ENCODE assay signal across 24 mouse cellular contexts in the genomic region with DNA sequence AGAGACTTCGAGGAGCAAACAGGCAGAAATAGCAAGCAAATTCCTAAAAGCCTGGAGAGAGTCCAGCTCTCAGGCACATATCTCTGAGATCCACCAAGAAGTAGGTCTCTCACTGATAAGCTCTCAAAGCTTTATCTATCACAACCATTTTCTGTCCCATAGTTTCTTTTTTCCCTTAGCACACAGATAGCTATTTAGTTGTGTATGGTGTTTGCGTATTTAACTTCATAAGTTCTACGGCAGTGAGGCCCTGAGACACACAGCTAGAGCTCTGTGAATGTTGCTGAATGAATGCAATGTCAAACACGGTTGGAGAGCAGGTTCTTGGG.
DNase-seq lines count a peak whose midpoint lies in the region; ATAC-seq and TF ChIP-seq lines count a peak whose summit lies in the region.
"Had no signal": no experiment of that assay in that cellular context is flagged by ENCODE, and none has a peak within 500 bp of the region (broad histone marks: within the 10 kb centered on the region; RNA-seq: fewer than 3 reads in every experiment).

No protein-coding gene starts in this region.

- no peaks in the 10 kb centered on the region for H3K27me3 ChIP-seq in heart, embryonic 16.5 days (ENCODE audit: control insufficient read depth, insufficient read depth, low read length)
- no peaks in the 10 kb centered on the region for H3K27me3 ChIP-seq in heart, adult 2 months (ENCODE audit: control insufficient read depth, insufficient read depth, low read length)
- H3K27me3 ChIP-seq in liver, embryonic 14.5 days (ENCODE audit: control insufficient read depth, insufficient read depth, low read length): no peaks in the 10 kb centered on the region
- H3K27me3 ChIP-seq in stomach, postnatal 0 days (ENCODE audit: control insufficient read depth, insufficient read depth, low read length): no peaks in the 10 kb centered on the region
- H3K27me3 ChIP-seq: embryonic facial prominence, embryonic 15.5 days; hindbrain, embryonic 15.5 days; kidney, embryonic 15.5 days; neural tube, embryonic 15.5 days; Patski had no signal

- TF ChIP-seq EP300 in heart, adult 2 months (IDR thresholded peaks at IDR 0.05; ENCODE audit: insufficient read depth, low read depth, low read length): no peak
- peak; percentile 91 for TF ChIP-seq EP300 in liver, embryonic 14.5 days (IDR thresholded peaks at IDR 0.05; ENCODE audit: low read depth)
- TF ChIP-seq EP300 in stomach, postnatal 0 days (optimal IDR thresholded peaks at IDR 0.05): no peak

- no peak overlapping the region for H3K9ac ChIP-seq in heart, embryonic 16.5 days (ENCODE audit: low read length)
- no peak overlapping the region for H3K9ac ChIP-seq in heart, adult 2 months (ENCODE audit: low read depth, low read length)
- H3K9ac ChIP-seq in liver, embryonic 14.5 days (replicated peaks): peak overlapping the region; percentile 40
- H3K9ac ChIP-seq in stomach, postnatal 0 days (ENCODE audit: low read length): no peak overlapping the region
- H3K9ac ChIP-seq: embryonic facial prominence, embryonic 15.5 days; hindbrain, embryonic 15.5 days; kidney, embryonic 15.5 days; neural tube, embryonic 15.5 days had no signal

- no peak for TF ChIP-seq CTCF in heart, adult 2 months (IDR thresholded peaks at IDR 0.05)
- TF ChIP-seq CTCF in liver, embryonic 14.5 days (IDR thresholded peaks at IDR 0.05; ENCODE audit: low read depth): no peak
- TF ChIP-seq CTCF in stomach, postnatal 0 days (IDR thresholded peaks at IDR 0.05; ENCODE audit: low read depth): no peak

- H3K27ac ChIP-seq in heart, embryonic 16.5 days (ENCODE audit: low read length): peak overlapping the region; percentile 61; the same call in 1 of the 2 replicates
- no peak overlapping the region for H3K27ac ChIP-seq in heart, adult 2 months
- H3K27ac ChIP-seq in liver, embryonic 14.5 days: peak overlapping the region; percentile 19
- 0 out of 2 replicates have a peak overlapping the region, but pooled peaks have one; percentile 13 for H3K27ac ChIP-seq in stomach, postnatal 0 days (replicated peaks)
- H3K27ac ChIP-seq: embryonic facial prominence, embryonic 15.5 days; hindbrain, embryonic 15.5 days; kidney, embryonic 15.5 days; limb, embryonic 10.5 days; neural tube, embryonic 15.5 days had no signal

- DNase-seq in heart, adult 2 months: no peak
- DNase-seq in c-Kit-positive CD71-positive TER-119-positive erythroid progenitor cells, embryonic 14.5 days (ENCODE audit: low spot score): peak; percentile 65
- peak in 2 of 3 experiments; percentile 22 to 61 for DNase-seq in liver, embryonic 14.5 days (ENCODE audit: low read depth in 3 of 3, low spot score in 3 of 3)
- no peak for DNase-seq in stomach, postnatal 0 days (ENCODE audit: low spot score)
- DNase-seq in gastrocnemius, postnatal 10 days: no peak
- DNase-seq in layer of hippocampus, adult 9-10 months (ENCODE audit: low spot score): no peak
- DNase-seq: adrenal gland, postnatal 25 days; cerebellum, postnatal 10 days; heart, adult 11 months; heart, postnatal 14 days; layer of hippocampus, postnatal 36 days; right cerebral cortex, postnatal 25 days; thymus, postnatal 25 days had no signal

- ATAC-seq in heart, embryonic 16.5 days (replicated peaks; ENCODE audit: extremely low read depth, insufficient read depth, low FRiP score): no peak
- ATAC-seq in liver, embryonic 14.5 days (ENCODE audit: insufficient read depth): peak; percentile 84
- ATAC-seq in stomach, postnatal 0 days (ENCODE audit: low FRiP score, low TSS enrichment): no peak
- ATAC-seq: activated CD4-positive, CD25-positive, alpha-beta regulatory T cell, adult 4 months; forebrain, embryonic 14.5 days; intestine, embryonic 16.5 days; Patski had no signal

- 57% methylated on average over 4 of the region's 4 CpGs for WGBS in heart, embryonic 16.5 days
- 65% methylated on average over 4 of the region's 4 CpGs for WGBS in heart, adult 2 months
- WGBS in liver, embryonic 14.5 days (ENCODE audit: insufficient replicate concordance): 16% methylated on average over 4 of the region's 4 CpGs
- WGBS in stomach, postnatal 0 days: 65% methylated on average over 4 of the region's 4 CpGs

- H3K4me2 ChIP-seq in heart, embryonic 16.5 days (ENCODE audit: low read depth, low read length): no peak overlapping the region
- peak overlapping the region; percentile 57 for H3K4me2 ChIP-seq in liver, embryonic 14.5 days (ENCODE audit: low read depth)
- no peak overlapping the region for H3K4me2 ChIP-seq in stomach, postnatal 0 days (replicated peaks; ENCODE audit: low read depth)
- H3K4me2 ChIP-seq: embryonic facial prominence, embryonic 15.5 days; hindbrain, embryonic 15.5 days; kidney, embryonic 15.5 days; midbrain, embryonic 11.5 days; neural tube, embryonic 15.5 days had no signal

- no peaks in the 10 kb centered on the region for H3K36me3 ChIP-seq in heart, embryonic 16.5 days (ENCODE audit: control insufficient read depth, insufficient read depth)
- peaks cover 21% of the 10 kb centered on the region for H3K36me3 ChIP-seq in heart, adult 2 months (ENCODE audit: control insufficient read depth, insufficient read depth, low read length)
- H3K36me3 ChIP-seq in liver, embryonic 14.5 days (replicated peaks; ENCODE audit: control insufficient read depth, insufficient read depth, low read depth): no peaks in the 10 kb centered on the region
- no peaks in the 10 kb centered on the region for H3K36me3 ChIP-seq in stomach, postnatal 0 days (ENCODE audit: control insufficient read depth, insufficient read depth, low read length)
- H3K36me3 ChIP-seq: embryonic facial prominence, embryonic 15.5 days; hindbrain, embryonic 15.5 days; kidney, embryonic 15.5 days; limb, embryonic 10.5 days; neural tube, embryonic 15.5 days had no signal

- H3K9me3 ChIP-seq in heart, embryonic 16.5 days (replicated peaks; ENCODE audit: control insufficient read depth, low read length): no peaks in the 10 kb centered on the region
- no peaks in the 10 kb centered on the region for H3K9me3 ChIP-seq in liver, embryonic 14.5 days (ENCODE audit: control insufficient read depth, low read length)
- no peaks in the 10 kb centered on the region for H3K9me3 ChIP-seq in stomach, postnatal 0 days (ENCODE audit: control insufficient read depth, low read length)
- H3K9me3 ChIP-seq: embryonic facial prominence, embryonic 15.5 days; hindbrain, embryonic 15.5 days; kidney, embryonic 15.5 days; limb, embryonic 10.5 days; neural tube, embryonic 15.5 days had no signal

- no peak for TF ChIP-seq POLR2A in heart, adult 2 months (IDR thresholded peaks at IDR 0.05; ENCODE audit: insufficient read depth, low read depth, low read length)

- intact Hi-C loops in heart, adult 2 months (cut with DNase I): loop anchor here (5.0 kb wide), 2 partner anchors 33 to 78 kb away; partner anchors contain the start of gene Lrch1

- H3K79me2 ChIP-seq in heart, adult 2 months (replicated peaks; ENCODE audit: control insufficient read depth, insufficient read depth, low read length): peaks cover 5% of the 10 kb centered on the region

- H3K4me1 ChIP-seq in heart, embryonic 16.5 days (ENCODE audit: control insufficient read depth, insufficient read depth, low read length): peaks cover 68% of the 10 kb centered on the region
- H3K4me1 ChIP-seq in heart, adult 2 months (ENCODE audit: control insufficient read depth, insufficient read depth, low read length): peaks cover 34% of the 10 kb centered on the region
- peaks cover 18 to 40% of the 10 kb centered on the region in 2 experiments for H3K4me1 ChIP-seq in liver, embryonic 14.5 days (replicated peaks; ENCODE audit: control insufficient read depth in 2 of 2, insufficient read depth in 2 of 2, low read length in 1 of 2)
- H3K4me1 ChIP-seq in stomach, postnatal 0 days (replicated peaks; ENCODE audit: control insufficient read depth, insufficient read depth): peaks cover 16% of the 10 kb centered on the region

- no peak overlapping the region for H3K4me3 ChIP-seq in heart, embryonic 16.5 days (ENCODE audit: low read length)
- H3K4me3 ChIP-seq in heart, adult 2 months: no peak overlapping the region
- H3K4me3 ChIP-seq in liver, embryonic 14.5 days (ENCODE audit: insufficient read depth in 1 of 2, low read depth in 2 of 2, low read length in 2 of 2): peak overlapping the region; percentile 4 to 22; a peak in 2 of 4 replicates
- no peak overlapping the region for H3K4me3 ChIP-seq in stomach, postnatal 0 days (ENCODE audit: low read depth, low read length)
- H3K4me3 ChIP-seq: embryonic facial prominence, embryonic 15.5 days; hindbrain, embryonic 15.5 days; kidney, embryonic 15.5 days; limb, embryonic 10.5 days; neural tube, embryonic 15.5 days had no signal

Comparison
In these comparisons a context has a peak if more than half of its experiments do, and no peak if none do; other contexts are left out.
1. H3K4me3 ChIP-seq: peak in liver, embryonic 14.5 days (2 of 2); none in heart, embryonic 16.5 days (single experiment), heart, adult 2 months (single experiment) and stomach, postnatal 0 days (single experiment).
2. DNase-seq: peak in c-Kit-positive CD71-positive TER-119-positive erythroid progenitor cells, embryonic 14.5 days (single experiment) and liver, embryonic 14.5 days (2 of 3); none in heart, adult 2 months (0 of 2), stomach, postnatal 0 days (single experiment), gastrocnemius, postnatal 10 days (single experiment) and layer of hippocampus, adult 9-10 months (single experiment).